Mouse (Mus musculus) liver, embryonic 14.5 days (tissue): Measurements from ENCODE around the gene Nol12.

Experiments used
- CTCF ChIP-seq: IDR thresholded peaks from 2 replicates; pipeline ENCODE4 v1.5.1; 2016; ENCODE audit warnings: antibody characterized with exemption, low read depth, control low read depth
- EP300 ChIP-seq: IDR thresholded peaks from 2 replicates; pipeline ENCODE4 v1.6.1; 2016; ENCODE audit warnings: antibody characterized with exemption, low read depth

GRCm38 (mm10) chr15:78908982-78909381 lies 25.8 kb upstream of the Nol12 start:
- TF ChIP-seq EP300 (no peak), CTCF (no peak)
